Mouse (Mus musculus) ZHBTc4 (cell line): ENCODE data around the gene BC049352.

Source experiments
- DNase-seq: peaks from one replicate; pipeline ENCODE4 v3.0.0-alpha.2; 2011; ENCODE audit warnings: low read depth, low spot score

The BC049352 gene

DNA sequence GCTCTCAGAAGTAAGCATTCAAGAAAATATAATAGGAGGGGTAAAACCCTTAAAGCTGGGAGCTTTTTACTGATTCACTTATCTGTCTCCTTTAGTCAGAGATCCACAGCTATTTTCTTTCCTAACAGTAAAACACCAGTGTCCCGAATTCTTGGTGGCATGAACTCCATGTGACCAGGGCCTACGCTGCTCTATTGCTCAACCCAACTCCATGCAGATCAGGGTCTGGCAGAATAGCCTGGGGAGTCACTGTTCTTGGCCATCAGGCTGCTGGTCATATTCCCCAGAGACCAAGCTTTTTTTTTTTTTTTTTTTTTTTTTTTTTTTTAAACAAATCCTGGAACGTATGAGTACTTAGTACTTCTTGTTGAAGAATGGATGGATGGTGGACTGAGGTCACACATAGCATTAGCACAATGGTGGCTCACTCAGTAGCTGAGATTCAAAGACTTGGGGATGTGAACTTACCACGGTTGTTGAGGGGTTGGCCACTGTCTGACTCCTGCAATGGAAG, 7.9 kb downstream of the BC049352 start:
- DNase-seq = no peak

DNA sequence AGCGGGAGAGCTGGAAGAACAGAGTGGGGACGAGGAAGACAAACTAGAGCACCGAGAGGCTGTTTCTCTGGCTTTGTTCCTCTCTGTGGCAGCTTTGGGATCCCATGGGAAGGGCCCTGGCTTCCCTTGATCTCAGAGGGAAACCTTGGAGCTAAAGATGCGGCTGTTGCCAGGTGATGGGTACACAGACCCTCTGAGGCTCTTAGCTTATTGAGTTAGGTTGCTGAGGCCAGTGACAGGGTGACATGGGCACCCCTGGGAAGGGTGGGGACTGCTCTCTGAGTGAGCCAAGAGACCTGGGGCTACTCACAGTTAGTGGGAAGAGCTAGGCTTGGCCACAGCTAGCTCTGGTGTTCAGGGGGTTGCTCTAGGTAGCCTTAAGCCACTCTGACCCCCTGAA, 13.7 kb downstream of the BC049352 start:
- no peak for DNase-seq

DNA sequence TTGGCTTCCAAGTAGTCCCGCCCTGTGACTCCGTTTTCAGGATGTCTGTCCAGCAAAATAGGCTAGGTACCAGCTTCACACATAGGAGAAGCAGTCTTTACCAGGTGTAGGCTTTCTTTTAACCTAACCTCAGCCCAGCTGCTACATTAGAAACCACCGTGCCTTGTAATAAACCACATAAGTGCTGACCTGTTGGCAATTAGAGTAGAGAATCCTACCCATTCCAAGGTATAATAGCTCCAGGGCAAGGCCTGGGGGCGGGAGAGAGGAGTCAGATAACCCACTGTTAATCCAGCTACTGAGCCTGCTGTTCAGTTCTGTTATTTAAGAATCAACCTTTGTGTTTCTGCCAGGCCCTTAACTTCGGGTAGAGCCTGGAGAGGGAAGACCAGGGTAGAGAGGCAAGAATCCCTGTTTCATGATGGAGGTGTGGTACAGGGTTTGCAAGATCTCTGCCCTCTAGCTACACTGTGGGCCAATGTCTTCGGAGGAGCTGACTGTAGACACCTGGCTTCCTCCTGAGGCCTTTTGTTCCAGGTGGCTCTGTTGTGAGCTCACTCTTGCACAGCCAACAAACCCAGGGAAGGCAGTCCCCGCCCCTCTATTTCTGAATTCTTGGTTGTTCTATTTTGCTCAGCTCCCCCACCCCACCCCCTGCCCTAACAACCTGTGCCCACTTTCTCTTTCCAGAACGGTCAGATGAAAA, 14.5 kb downstream of the BC049352 start:
- no peak for DNase-seq

- no peak for DNase-seq
Measured at GRCm38 (mm10) chr9:45197549-45197948, 15.7 kb downstream of the BC049352 start.

DNA sequence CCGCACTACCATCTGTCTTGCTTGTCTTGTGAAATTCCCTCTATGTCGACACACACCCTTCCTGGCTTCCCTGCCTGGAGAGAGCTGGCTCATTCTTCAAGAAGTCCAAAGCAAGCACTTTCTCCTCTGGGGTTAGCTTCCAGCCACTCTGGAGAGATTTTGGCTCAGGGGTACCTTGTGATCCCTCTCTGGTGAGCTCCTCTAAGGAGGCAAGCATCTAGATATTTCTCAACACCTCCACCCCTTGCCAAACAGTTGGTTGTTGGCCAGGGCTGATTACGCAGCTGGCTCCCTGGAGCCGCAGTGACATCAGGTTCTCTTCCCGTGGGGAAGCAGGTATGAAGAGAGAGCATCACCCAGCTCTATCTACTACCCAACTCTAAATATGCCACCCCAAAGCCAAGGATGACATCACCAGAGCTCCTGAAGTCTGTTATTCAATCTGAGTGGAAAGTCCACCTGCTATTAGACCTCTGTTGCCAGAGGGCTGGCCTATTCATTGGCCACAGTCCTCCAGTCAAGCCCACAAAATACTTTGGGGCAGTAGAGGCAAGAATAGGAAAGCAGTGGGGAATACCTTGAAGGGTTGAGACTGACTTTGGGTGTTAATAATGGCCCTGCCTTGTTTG, 19.6 kb downstream of the BC049352 start:
- DNase-seq = no peak

- DNase-seq = no peak
Measured at GRCm38 (mm10) chr9:45202021-45202798, 20.4 kb downstream of the BC049352 start.

DNA sequence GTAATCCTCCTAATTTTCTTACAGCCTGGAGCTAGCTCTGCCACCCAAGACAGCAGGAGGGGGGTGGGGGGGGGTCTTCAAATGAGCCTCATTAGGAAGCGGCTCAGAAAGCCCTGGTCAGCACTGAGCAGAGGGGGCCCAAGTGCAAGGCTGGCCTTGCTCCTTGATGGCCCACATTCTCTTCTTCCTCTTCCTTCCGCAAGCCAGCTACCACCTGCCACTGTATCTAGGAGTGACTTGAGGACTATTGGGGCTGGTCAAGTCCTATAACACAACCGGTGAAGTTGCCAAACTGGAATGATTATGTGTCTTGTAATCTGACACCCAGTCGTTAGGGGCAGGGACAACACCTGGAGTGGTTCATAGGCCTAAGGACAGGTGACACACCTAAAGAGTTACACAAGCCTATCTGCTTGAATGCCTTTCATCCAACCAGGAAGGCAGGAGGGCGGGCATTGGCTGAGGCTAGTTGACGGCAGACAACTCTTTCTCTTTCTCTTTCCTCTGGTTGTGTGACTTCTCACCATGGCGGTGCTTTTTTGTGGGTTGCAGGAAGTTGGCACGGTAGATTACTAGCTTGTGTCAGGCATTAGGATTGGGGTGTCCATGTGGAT, 22.1 kb downstream of the BC049352 start, which contains the start of gene Tmprss4:
Tmprss4 (minus strand) TSS at position 296 of the 614 bp plus-strand sequence.
- no peak for DNase-seq

DNA sequence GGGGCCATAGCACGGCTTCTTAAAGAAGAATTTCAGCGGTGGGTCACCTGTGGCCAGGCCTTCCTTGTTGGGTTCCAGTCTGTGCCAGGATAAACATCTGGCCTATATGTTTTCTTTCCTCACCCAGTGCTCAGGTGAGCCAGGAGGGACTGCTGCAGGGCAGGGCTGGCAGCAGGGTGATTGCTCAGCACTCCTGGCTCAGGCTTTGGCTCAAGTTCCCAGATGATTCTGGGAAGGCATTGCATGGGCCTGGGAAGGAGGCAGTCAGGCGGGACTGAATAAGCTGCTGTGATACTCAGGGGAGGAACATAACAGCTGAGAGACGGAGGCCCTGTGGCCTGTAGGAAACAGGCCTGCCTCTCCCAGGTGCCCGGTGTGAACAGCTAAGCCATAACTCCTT, 23.3 kb downstream of the BC049352 start:
- no peak for DNase-seq

DNA sequence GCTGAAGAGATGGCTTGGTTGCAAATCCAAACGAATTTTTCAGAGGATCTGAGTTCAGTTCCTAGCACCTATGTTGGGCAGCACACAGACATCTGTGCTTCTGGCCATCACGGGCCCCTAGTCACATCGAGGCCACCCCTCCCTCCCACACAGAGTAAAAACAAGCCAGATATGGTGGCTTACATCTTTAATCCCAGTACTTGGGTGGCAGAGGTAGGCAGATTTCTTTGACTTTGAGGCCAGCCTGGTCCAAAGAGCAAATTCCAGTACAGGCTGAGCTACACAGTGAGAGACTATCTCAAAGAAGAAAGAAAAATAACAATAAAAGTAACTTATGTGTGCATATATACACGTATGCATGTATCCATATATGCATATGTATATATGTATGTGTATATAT, 24.3 kb downstream of the BC049352 start:
- DNase-seq = no peak

DNA sequence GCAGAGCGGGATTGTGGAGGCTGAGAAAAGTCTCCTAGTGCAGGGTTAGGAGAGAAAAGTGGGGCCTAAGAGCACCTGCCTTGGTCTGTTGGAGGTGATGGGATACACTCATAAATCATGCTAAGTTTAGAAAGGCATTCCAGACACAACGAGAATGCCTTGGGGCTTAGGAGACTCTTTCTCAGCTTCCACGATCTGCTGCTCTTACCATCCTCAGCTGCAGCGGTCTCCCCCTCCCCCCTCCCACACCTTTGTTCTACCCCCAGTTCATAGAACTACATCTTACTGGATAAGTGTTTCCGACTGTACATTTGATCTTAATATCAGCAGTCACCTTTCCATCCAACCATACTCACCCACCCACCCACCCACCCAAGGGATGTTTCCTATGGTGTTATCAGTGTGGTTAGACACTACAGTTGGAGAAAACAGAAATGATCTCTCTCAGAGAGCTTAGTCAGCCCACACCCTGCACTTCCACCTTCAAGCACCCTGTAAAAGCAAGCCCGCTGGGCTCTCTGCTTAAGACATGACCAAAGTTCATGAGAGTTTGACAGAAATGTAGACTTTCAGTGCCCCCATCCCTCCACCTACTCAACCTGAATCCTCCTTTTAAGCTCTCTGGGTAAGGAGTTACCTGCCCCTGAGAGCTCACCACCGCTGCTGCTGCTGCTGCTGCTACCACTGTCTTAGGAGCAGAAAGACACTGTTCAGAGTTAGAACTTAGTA, 25.4 kb downstream of the BC049352 start:
- no peak for DNase-seq

- DNase-seq = no peak
Measured at GRCm38 (mm10) chr9:45212001-45212400, 30.2 kb downstream of the BC049352 start.

DNA sequence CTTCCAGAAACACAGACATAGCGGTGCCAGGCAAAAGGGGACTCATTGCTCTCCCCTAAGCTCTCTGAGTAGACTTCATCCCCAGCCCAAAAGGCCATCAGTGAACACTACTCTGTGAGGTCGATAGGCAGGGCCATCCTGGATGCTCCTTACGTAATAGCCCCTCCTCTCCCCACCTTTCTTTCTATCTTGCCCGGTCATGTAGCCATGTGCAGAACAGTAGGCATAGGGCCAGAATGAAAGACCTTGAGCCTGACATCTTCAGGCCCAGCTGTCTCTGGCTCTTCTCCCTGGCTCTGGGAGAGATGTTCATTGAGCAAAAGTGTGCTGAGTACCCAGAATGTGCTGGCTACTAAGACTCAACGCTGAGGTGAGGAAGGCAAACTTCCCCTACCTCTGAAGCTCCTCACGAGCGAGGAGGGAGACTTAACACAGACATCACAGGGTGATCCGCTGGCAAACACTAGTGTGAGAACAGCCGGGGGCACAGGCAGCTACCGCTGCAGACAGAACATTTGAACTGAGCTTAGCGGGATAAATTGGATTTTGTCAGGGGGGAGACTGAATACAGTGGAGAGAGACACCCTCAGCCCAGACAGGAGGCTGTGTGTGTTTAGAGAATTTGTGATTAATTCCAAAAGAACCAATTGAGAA, 33.8 kb downstream of the BC049352 start:
- DNase-seq = no peak

- no peak for DNase-seq
Measured at GRCm38 (mm10) chr9:45219644-45220043, 37.8 kb downstream of the BC049352 start.

GRCm38 (mm10) chr9:45221567-45221966, 39.8 kb downstream of the BC049352 start:
- peak; percentile 86 for DNase-seq

DNA sequence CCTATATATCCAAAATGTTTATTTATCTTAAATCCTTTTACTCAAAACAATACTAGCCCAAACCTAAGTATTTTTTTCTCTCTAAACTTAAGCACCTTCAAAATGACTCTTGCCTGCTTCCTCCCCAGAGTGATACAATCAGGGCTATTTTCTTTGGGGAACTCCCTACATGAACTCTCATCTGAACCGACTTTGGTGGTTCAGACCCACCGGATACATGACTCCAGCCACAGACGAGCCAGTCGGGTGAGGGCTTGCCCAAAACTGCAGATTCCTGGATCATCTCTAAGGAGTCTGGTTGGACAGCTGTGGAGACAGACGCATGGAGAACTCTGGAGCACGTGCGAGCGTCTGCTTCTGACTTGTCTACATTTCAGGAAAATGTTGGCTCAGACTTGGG, 47.6 kb downstream of the BC049352 start:
- no peak for DNase-seq

- DNase-seq = no peak
Measured at GRCm38 (mm10) chr9:45235668-45236227, 53.9 kb downstream of the BC049352 start.

DNA sequence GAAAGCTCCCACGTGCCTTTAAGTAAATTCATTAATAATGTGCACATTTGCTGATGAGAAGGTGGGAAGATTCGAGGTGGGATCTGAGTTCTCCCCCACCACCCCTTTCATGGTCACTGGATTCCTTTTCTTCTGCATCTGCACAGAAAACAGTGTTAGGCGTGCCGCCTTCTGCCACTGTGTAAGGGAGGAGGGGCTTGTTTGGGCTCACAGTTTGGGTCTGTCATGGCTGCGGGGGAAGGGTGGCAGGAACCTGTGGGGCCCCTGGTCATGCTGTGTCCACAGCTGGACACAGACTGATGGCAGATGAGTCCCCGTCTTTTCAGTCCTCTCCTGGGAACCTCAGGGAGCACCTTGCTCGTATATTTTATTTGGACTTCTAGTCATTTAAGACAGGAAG, 54.9 kb downstream of the BC049352 start:
- DNase-seq = no peak

GRCm38 (mm10) chr9:45241397-45241796, 59.6 kb downstream of the BC049352 start:
- DNase-seq = no peak

DNA sequence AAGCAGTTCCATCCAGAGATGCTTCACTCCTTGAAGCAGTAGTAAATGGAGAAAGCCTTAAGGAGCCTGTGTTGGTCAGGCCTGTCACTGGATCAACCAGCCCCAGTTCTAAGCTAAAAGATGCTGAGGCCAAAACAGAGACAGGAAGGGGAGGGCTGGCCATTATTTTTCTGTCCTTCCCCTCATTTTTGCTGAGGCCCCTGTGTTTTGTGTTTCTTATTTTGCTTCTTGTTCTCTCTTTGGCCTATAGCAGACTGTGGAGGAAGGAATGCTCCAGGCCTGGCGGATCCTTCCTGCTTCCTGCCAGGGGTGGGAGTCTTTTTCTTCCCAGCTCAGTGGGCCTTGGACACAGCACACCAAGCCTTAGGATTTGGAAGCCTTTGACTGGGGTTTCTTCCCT, 63.6 kb downstream of the BC049352 start:
- no peak for DNase-seq

DNA sequence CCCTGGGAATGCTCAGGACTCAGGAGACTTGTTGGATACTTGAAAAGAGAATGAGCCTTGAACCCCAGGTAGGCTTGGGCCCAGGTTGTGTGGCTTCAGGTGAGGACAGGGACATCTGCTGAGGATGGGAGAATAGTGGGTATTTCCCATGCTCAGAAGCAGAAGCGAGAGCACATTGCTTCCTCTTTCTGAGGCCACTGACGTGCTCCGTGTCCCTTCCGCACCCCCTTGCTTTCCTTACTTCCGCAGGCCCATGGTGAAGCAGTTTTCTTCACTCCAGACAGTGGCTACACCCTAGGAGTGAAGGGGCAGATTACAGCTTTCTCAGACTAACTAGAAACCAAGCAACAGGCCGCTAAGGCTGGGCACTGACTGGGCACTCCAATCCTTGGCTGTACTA, 64.3 kb downstream of the BC049352 start:
- no peak for DNase-seq
